Mouse (Mus musculus) CD4-positive, CD25-positive, alpha-beta regulatory T cell, adult 9 weeks (primary cell): ENCODE results near the gene 4930402H24Rik. TPM values are rescaled to one million over a fixed set of nuclear protein-coding genes. Genes with fewer than 3 reads are reported as not detected.

Source experiments
- polyA plus RNA-seq: library from polyadenylated mRNA; unstranded; fragments of 100-300 nt; shearing (Covaris generic); gene quantifications from one replicate; pipeline ENCODE4 v1.2.1, GENCODE M21; 2017

The 4930402H24Rik gene
- 8.1 TPM for polyA plus RNA-seq

DNA sequence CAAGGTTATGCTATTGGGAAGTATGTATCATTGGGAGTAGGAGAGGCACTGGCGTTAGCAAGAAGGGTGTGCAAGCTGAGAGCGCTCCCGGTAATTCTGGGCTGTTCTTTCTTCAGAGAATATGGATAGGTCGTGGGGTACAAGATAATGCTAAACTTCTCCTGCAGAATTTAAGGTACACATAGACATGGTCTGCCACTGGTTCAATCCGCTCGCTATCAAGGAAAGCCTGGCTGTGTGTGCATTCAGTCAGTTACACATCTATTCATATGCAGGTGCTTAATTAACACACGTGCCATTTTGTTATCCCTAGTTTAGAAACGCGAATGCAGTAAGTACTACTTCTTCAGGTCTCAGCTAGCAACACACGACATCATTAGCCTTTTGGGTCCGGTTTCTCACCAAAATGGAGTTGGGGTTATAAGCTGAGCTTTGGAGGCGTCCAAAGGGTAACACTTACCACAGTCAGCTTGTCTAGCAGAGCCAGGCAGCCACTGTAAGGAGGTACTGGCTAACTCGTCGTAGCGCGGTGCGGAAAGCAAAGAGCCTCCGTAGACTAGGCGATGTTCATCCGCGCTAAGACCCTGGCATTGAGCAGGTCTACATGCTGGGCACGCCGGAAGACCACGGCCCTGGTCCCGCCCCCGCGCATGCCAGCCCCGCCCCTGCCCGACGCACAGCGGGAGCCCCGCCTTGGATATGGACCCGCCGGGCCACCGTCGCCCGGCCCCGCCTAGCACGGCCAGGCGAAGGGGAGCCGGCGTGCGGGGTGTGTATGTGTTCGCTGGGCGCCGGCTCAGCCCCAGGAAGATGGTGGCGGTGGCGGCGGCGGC lies at the start of gene 4930402H24Rik, which contains the start of gene Atrn:
4930402H24Rik (minus strand) TSS at position 656 of the 833 bp plus-strand sequence.
Atrn (plus strand) TSS at position 745 of the 833 bp plus-strand sequence.

DNA sequence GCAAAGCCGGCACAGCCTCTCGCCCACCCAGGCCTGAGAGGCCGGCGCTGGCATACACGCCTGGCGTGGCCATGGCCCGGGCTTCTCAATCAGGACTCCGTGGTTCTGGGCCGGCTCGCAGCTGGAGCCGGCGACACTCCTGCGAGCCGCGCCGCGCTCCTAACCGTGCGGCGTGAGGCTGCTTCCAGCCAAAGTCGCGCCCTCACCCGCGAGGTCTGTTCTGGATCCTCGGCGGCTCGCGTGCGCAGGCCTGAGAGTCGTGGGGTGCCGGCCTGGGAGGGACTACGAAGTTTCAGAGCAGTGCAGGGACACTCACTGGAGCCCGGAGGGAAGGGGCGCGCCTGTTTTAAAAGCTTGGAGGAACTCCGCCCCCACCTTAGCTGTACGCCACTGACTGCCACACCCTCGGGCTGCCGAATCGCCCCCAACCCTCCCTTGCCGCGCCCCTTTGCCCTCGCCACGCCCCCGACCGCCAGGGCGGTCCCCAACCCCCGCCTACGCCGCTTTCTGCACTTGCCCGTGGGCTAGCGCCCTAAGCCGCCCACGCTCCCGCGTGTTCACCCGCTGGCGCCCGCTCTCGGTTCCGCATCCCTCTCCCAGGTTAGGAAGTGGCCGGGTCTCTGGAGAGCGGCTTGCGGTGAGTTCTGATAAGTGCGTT lies 208.9 kb downstream of the 4930402H24Rik start, which contains the start of gene Slc4a11:
Slc4a11 (minus strand) TSS at position 367 of the 658 bp plus-strand sequence.

DNA sequence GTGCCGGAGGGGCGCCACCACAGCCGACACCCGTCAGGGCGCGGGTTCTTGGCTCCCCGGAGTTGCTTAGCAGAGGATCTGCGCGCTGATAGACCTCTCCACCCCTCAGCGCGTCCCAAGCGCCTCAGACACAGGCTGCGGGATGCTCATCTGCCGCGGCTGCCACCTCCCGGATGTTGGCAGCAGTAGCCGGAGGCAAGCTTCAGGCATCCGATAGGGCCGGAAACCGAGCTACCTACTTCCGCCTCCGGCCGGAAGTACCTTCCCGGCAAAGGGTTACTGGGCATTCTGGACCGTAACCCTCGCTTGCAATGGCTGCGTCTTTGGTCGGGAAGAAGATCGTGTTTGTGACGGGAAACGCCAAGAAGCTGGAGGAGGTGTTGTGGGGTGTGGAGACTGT lies 238.6 kb downstream of the 4930402H24Rik start, which contains the start of gene Itpa:
Itpa (plus strand) TSS at position 52 of the 400 bp plus-strand sequence.

DNA sequence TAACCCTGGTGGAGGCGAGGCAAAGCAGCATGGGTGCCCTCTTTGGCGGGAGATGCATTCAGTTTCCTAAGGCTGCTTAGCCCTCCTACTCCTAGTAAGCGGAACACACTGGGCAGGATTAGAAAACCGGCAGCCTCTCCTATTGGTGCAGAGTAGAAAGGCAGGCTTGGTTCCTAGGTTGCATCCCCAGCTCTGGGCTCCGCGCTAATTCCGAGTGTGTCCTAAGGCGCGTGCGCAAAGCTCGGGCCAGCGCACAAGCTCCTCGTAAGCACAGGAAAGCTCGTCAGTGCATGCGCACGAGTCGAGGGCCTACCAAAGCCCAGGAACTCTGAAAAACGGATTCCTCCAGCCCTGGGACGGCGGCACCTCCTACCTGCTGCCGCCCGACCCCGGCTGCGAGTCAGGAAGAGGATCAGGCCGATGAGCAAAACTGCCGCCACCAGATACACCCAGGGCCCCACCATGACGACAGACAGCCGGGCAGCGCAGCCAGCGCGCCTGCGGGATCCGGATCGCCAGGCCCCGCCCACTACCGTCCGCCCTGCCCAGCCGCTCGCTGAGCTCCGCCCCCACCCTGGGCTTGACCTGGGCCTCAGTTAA lies 242.0 kb downstream of the 4930402H24Rik start, which contains the start of gene Ddrgk1:
Ddrgk1 (minus strand) TSS at position 558 of the 600 bp plus-strand sequence.

Other genes with a start within 250 kb of the 4930402H24Rik start
- gene Ddrgk1, start 241.7 kb downstream of the 4930402H24Rik start, polyA plus RNA-seq = 185 TPM
- gene Itpa, start 238.8 kb downstream of the 4930402H24Rik start, polyA plus RNA-seq = 56.4 TPM
- gene Slc4a11, start 208.9 kb downstream of the 4930402H24Rik start, polyA plus RNA-seq = 0.35 TPM
- 2.9 TPM for gene Atrn, start 89 bp upstream of the 4930402H24Rik start, polyA plus RNA-seq
- gene Gfra4, start 136.7 kb upstream of the 4930402H24Rik start, polyA plus RNA-seq = not detected
- gene Adam33, start 157.4 kb upstream of the 4930402H24Rik start, polyA plus RNA-seq = not detected
- gene Siglec1, start 180.4 kb upstream of the 4930402H24Rik start, polyA plus RNA-seq = 0.10 TPM
- not detected for gene Hspa12b, start 220.9 kb upstream of the 4930402H24Rik start, polyA plus RNA-seq
- gene Gm11037, start 227.1 kb upstream of the 4930402H24Rik start, polyA plus RNA-seq = not detected